In genomic region chr19:8850402-8850901, GRCm38 (mm10) we compare ENCODE assay signal across 8 mouse cellular contexts. TPM values are rescaled to one million over a fixed set of nuclear protein-coding genes. Genes with fewer than 3 reads are reported as not detected.
DNase-seq lines count a peak whose midpoint lies in the region; ATAC-seq lines count a peak whose summit lies in the region.

Lrrn4cl (plus strand) TSS chr19:8850768.

- H3K4me1 ChIP-seq in forebrain, embryonic 12.5 days = no peaks in the 10 kb centered on the region
- no peaks in the 10 kb centered on the region for H3K4me1 ChIP-seq in forebrain, embryonic 16.5 days (replicated peaks; ENCODE audit: control insufficient read depth, insufficient read depth, low read length)
- peaks cover 7% of the 10 kb centered on the region; the same call in 1 of the 2 replicates for H3K4me1 ChIP-seq in intestine, embryonic 14.5 days (replicated peaks; ENCODE audit: control insufficient read depth, insufficient read depth, low read length)
- H3K4me1 ChIP-seq in neural tube, embryonic 15.5 days = 0 out of 2 replicates have a peak, but pooled peaks cover 7% of the 10 kb centered on the region

- no peak within 1 kb of the TSS for H3K4me3 ChIP-seq in forebrain, embryonic 12.5 days (replicated peaks)
- H3K4me3 ChIP-seq in forebrain, embryonic 16.5 days (replicated peaks; ENCODE audit: low read length) = no peak within 1 kb of the TSS
- peak within 1 kb of the TSS; percentile 6; the same call in 1 of the 2 replicates for H3K4me3 ChIP-seq in intestine, embryonic 14.5 days (ENCODE audit: low read depth, low read length)
- H3K4me3 ChIP-seq in neural tube, embryonic 15.5 days (replicated peaks) = no peak within 1 kb of the TSS

- no peak for ATAC-seq in forebrain, embryonic 12.5 days (ENCODE audit: low FRiP score)
- no peak for ATAC-seq in forebrain, embryonic 16.5 days
- ATAC-seq in intestine, embryonic 14.5 days (replicated peaks; ENCODE audit: low FRiP score, low TSS enrichment, low read depth) = peak; percentile 69
- peak; percentile 48; the same call in 1 of the 2 replicates for ATAC-seq in neural tube, embryonic 15.5 days (ENCODE audit: low FRiP score)

- H3K9ac ChIP-seq in forebrain, embryonic 12.5 days = peak within 1 kb of the TSS; percentile 7; the same call in 1 of the 2 replicates
- H3K9ac ChIP-seq in forebrain, embryonic 16.5 days (replicated peaks; ENCODE audit: low read depth, low read length) = no peak within 1 kb of the TSS
- peak within 1 kb of the TSS; percentile 10; the same call in 1 of the 2 replicates for H3K9ac ChIP-seq in intestine, embryonic 14.5 days (ENCODE audit: low read length)
- no peak within 1 kb of the TSS for H3K9ac ChIP-seq in neural tube, embryonic 15.5 days (replicated peaks)

- H3K27me3 ChIP-seq in forebrain, embryonic 12.5 days = peaks cover 4% of the 10 kb centered on the region; the same call in 1 of the 2 replicates
- no peaks in the 10 kb centered on the region for H3K27me3 ChIP-seq in forebrain, embryonic 16.5 days (replicated peaks; ENCODE audit: control insufficient read depth, insufficient read depth, low read length)
- H3K27me3 ChIP-seq in intestine, embryonic 14.5 days (replicated peaks; ENCODE audit: control insufficient read depth, insufficient read depth, low read length) = no peaks in the 10 kb centered on the region
- H3K27me3 ChIP-seq in neural tube, embryonic 15.5 days (replicated peaks) = no peaks in the 10 kb centered on the region

- no peak within 1 kb of the TSS for H3K4me2 ChIP-seq in forebrain, embryonic 12.5 days
- H3K4me2 ChIP-seq in forebrain, embryonic 16.5 days (ENCODE audit: low read length) = no peak within 1 kb of the TSS
- H3K4me2 ChIP-seq in intestine, embryonic 14.5 days (ENCODE audit: low read length) = peak within 1 kb of the TSS; percentile 33
- peak within 1 kb of the TSS; percentile 20; the same call in 1 of the 2 replicates for H3K4me2 ChIP-seq in neural tube, embryonic 15.5 days

- no peaks in the 10 kb centered on the region for H3K9me3 ChIP-seq in forebrain, embryonic 12.5 days
- no peaks in the 10 kb centered on the region for H3K9me3 ChIP-seq in forebrain, embryonic 16.5 days (ENCODE audit: control insufficient read depth, low read length)
- H3K9me3 ChIP-seq in intestine, embryonic 14.5 days (ENCODE audit: control insufficient read depth, low read length) = no peaks in the 10 kb centered on the region
- no peaks in the 10 kb centered on the region for H3K9me3 ChIP-seq in neural tube, embryonic 15.5 days (replicated peaks)

- H3K27ac ChIP-seq in forebrain, embryonic 12.5 days = no peak within 1 kb of the TSS
- no peak within 1 kb of the TSS for H3K27ac ChIP-seq in forebrain, embryonic 16.5 days (ENCODE audit: low read length)
- H3K27ac ChIP-seq in intestine, embryonic 14.5 days (ENCODE audit: low read depth) = peak within 1 kb of the TSS; percentile 59
- H3K27ac ChIP-seq in neural tube, embryonic 15.5 days (replicated peaks) = peak within 1 kb of the TSS; percentile 28; the same call in 1 of the 2 replicates

- 40% methylated on average over 7 of the region's 7 CpGs for WGBS in forebrain, embryonic 12.5 days
- WGBS in forebrain, embryonic 16.5 days = 28% methylated on average over 7 of the region's 7 CpGs
- 25% methylated on average over 7 of the region's 7 CpGs for WGBS in intestine, embryonic 14.5 days
- WGBS in neural tube, embryonic 15.5 days = 38% methylated on average over 7 of the region's 7 CpGs

- peak; percentile 88 for DNase-seq in Muller cell, postnatal 12 days (ENCODE audit: inconsistent ontology term)
- DNase-seq in gastrocnemius, postnatal 10 days = peak; percentile 44
- DNase-seq in intestine, embryonic 14.5 days (ENCODE audit: low spot score) = peak; percentile 71
- DNase-seq in spleen, postnatal 14 days (ENCODE audit: low spot score in 2 of 2) = no peak
- no peak for DNase-seq in layer of hippocampus, adult 8-10 months (ENCODE audit: low spot score in 2 of 2)

- H3K36me3 ChIP-seq in forebrain, embryonic 12.5 days (replicated peaks) = peaks cover 35% of the 10 kb centered on the region
- peaks cover 14% of the 10 kb centered on the region for H3K36me3 ChIP-seq in forebrain, embryonic 16.5 days (ENCODE audit: control insufficient read depth, insufficient read depth)
- H3K36me3 ChIP-seq in intestine, embryonic 14.5 days (ENCODE audit: control insufficient read depth, insufficient read depth, low read length) = peaks cover 22% of the 10 kb centered on the region
- peaks cover 36% of the 10 kb centered on the region for H3K36me3 ChIP-seq in neural tube, embryonic 15.5 days

RNA-seq across cellular contexts. Expression of gene Lrrn4cl, which starts in this region (rescaled TPM):
- 0.26 and 0.60 TPM in 2 replicates for polyA plus RNA-seq in forebrain, embryonic 12.5 days (2016; fragmentation: Nextera tagmentation; extraction: Ambion mirVana)
- polyA plus RNA-seq in forebrain, embryonic 16.5 days (2015; fragmentation: Nextera tagmentation; extraction: Ambion mirVana) = 0.45 and 0.57 TPM in 2 replicates
- 10 to 100 TPM; 11.5 to 14.0 TPM for total RNA-seq in gastrocnemius, postnatal 10 days (2021)
- 1.4 TPM in 2 replicates for polyA plus RNA-seq in intestine, embryonic 14.5 days (2014; fragmentation: Nextera tagmentation; extraction: Ambion mirVana)
- 1.1 and 1.4 TPM in 2 replicates for polyA plus RNA-seq in neural tube, embryonic 15.5 days (2015; fragmentation: Nextera tagmentation; extraction: Ambion mirVana)
- under 1 TPM; 0.45 to 0.74 (median 0.55) TPM for total RNA-seq in layer of hippocampus, adult 8-10 months (2022)

Comparison
In these comparisons a context has a peak if more than half of its experiments do, and no peak if none do; other contexts are left out.
1. RNA of gene Lrrn4cl (total RNA-seq): 11.5 to 14.0 TPM in gastrocnemius, postnatal 10 days; 0.45 to 0.74 TPM in layer of hippocampus, adult 8-10 months; every median in the first group is over 4 times any median in the second.
2. H3K9ac ChIP-seq: peak in forebrain, embryonic 12.5 days (single experiment) and intestine, embryonic 14.5 days (single experiment); none in forebrain, embryonic 16.5 days (single experiment) and neural tube, embryonic 15.5 days (single experiment).
3. ATAC-seq: peak in intestine, embryonic 14.5 days (single experiment) and neural tube, embryonic 15.5 days (single experiment); none in forebrain, embryonic 12.5 days (single experiment) and forebrain, embryonic 16.5 days (single experiment).
4. H3K27ac ChIP-seq: peak in intestine, embryonic 14.5 days (single experiment) and neural tube, embryonic 15.5 days (single experiment); none in forebrain, embryonic 12.5 days (single experiment) and forebrain, embryonic 16.5 days (single experiment).
5. H3K4me2 ChIP-seq: peak in intestine, embryonic 14.5 days (single experiment) and neural tube, embryonic 15.5 days (single experiment); none in forebrain, embryonic 12.5 days (single experiment) and forebrain, embryonic 16.5 days (single experiment).
6. DNase-seq: peak in Muller cell, postnatal 12 days (single experiment), gastrocnemius, postnatal 10 days (single experiment) and intestine, embryonic 14.5 days (single experiment); none in spleen, postnatal 14 days (0 of 2) and layer of hippocampus, adult 8-10 months (0 of 2).